Mouse (Mus musculus) bone marrow macrophage, adult 2 months (primary cell): Measurements from ENCODE around the gene 6330403K07Rik. TPM values are rescaled to one million over a fixed set of nuclear protein-coding genes. Genes with fewer than 3 reads are reported as not detected.

Experiments used
- H3K27ac ChIP-seq: 2 replicates; pipeline ENCODE4 v1.5.1; 2012; ENCODE audit warnings: low read depth, low read length; ENCODE audit not compliant: insufficient read depth
- H3K4me1 ChIP-seq: 2 replicates; pipeline ENCODE4 v1.6.1; 2012; ENCODE audit warnings: low read length; ENCODE audit not compliant: control insufficient read depth, insufficient read depth
- H3K4me3 ChIP-seq: 2 replicates; pipeline ENCODE4 v1.5.1; 2012; ENCODE audit warnings: mild to moderate bottlenecking, low read length, moderate library complexity; ENCODE audit not compliant: insufficient read depth
- CTCF ChIP-seq: IDR thresholded peaks from 2 replicates; pipeline ENCODE4 v1.5.1; 2012; ENCODE audit warnings: low read depth, mild to moderate bottlenecking, low read length, moderate library complexity
- POLR2A ChIP-seq: IDR thresholded peaks from 2 replicates; pipeline ENCODE4 v1.6.1; 2012; ENCODE audit warnings: mild to moderate bottlenecking, low read depth, low read length, borderline replicate concordance
- polyA plus RNA-seq: library from polyadenylated mRNA; stranded (reverse); fragments of >200 nt; gene quantifications from 2 replicates; pipeline ENCODE4 v1.2.4, GENCODE M21; 2012; ENCODE audit not compliant: missing spikeins, insufficient read depth, insufficient read length

6330403K07Rik gene
- polyA plus RNA-seq, 1 experiment: not detected

GRCm38 (mm10) chr11:71018416-71019200, 14.7 kb downstream of the 6330403K07Rik start:
- peaks cover 16% of the 10 kb centered on the region for H3K4me1 ChIP-seq
- peak overlapping the region; percentile 67 for H3K27ac ChIP-seq
- peak overlapping the region; percentile 85 for H3K4me3 ChIP-seq
- TF ChIP-seq POLR2A (no peak), CTCF (no peak)

- Histone ChIP-seq H3K27ac (no peak overlapping the region), H3K4me1 (peaks cover 16% of the 10 kb centered on the region), H3K4me3 (no peak overlapping the region)
- no peak for TF ChIP-seq POLR2A
- no peak for TF ChIP-seq CTCF
Observed at GRCm38 (mm10) chr11:71017051-71017450, 16.3 kb downstream of the 6330403K07Rik start.

GRCm38 (mm10) chr11:71012743-71013142, 20.6 kb downstream of the 6330403K07Rik start:
- no peak overlapping the region for H3K4me3 ChIP-seq
- TF ChIP-seq CTCF (no peak), POLR2A (no peak)
- H3K4me1 ChIP-seq: peaks cover 16% of the 10 kb centered on the region
- no peak overlapping the region for H3K27ac ChIP-seq

- H3K27ac ChIP-seq: peak overlapping the region; percentile 73
- TF ChIP-seq POLR2A (no peak), CTCF (no peak)
- no peak overlapping the region for H3K4me3 ChIP-seq
- H3K4me1 ChIP-seq: peaks cover 16% of the 10 kb centered on the region
Observed at GRCm38 (mm10) chr11:71008321-71008720, 25.0 kb downstream of the 6330403K07Rik start.

- no peak overlapping the region for H3K4me3 ChIP-seq
- H3K4me1 ChIP-seq: peaks cover 18% of the 10 kb centered on the region
- H3K27ac ChIP-seq: peak overlapping the region; percentile 73
- no peak for TF ChIP-seq POLR2A
- TF ChIP-seq CTCF: no peak
Observed at GRCm38 (mm10) chr11:71007831-71008230, 25.5 kb downstream of the 6330403K07Rik start.

- TF ChIP-seq CTCF (no peak), POLR2A (no peak)
- peaks cover 24% of the 10 kb centered on the region for H3K4me1 ChIP-seq
- H3K4me3 ChIP-seq: no peak overlapping the region
- H3K27ac ChIP-seq: no peak overlapping the region
Observed at GRCm38 (mm10) chr11:71007026-71007425, 26.3 kb downstream of the 6330403K07Rik start.

- Histone ChIP-seq H3K4me1 (peaks cover 24% of the 10 kb centered on the region), H3K27ac (no peak overlapping the region), H3K4me3 (no peak overlapping the region)
- TF ChIP-seq CTCF: no peak
- TF ChIP-seq POLR2A: no peak
Observed at GRCm38 (mm10) chr11:71005046-71005445, 28.3 kb downstream of the 6330403K07Rik start.

GRCm38 (mm10) chr11:71004316-71004773, 29.0 kb downstream of the 6330403K07Rik start, which contains the start of gene Dhx33:
TSS of gene Dhx33 (minus strand) at chr11:71004437.
- Histone ChIP-seq H3K4me1 (peaks cover 21% of the 10 kb centered on the region), H3K27ac (peak within 1 kb of the TSS; percentile 65), H3K4me3 (peak within 1 kb of the TSS; percentile 96)
- no peak for TF ChIP-seq POLR2A
- no peak for TF ChIP-seq CTCF

- peak overlapping the region; percentile 65 for H3K27ac ChIP-seq
- peaks cover 17% of the 10 kb centered on the region for H3K4me1 ChIP-seq
- H3K4me3 ChIP-seq: peak overlapping the region; percentile 96
- no peak for TF ChIP-seq POLR2A
- no peak for TF ChIP-seq CTCF
Observed at GRCm38 (mm10) chr11:71003611-71004315, 29.6 kb downstream of the 6330403K07Rik start.

- H3K4me3 ChIP-seq: no peak overlapping the region
- peaks cover 8% of the 10 kb centered on the region for H3K4me1 ChIP-seq
- H3K27ac ChIP-seq: no peak overlapping the region
- TF ChIP-seq POLR2A (no peak), CTCF (no peak)
Observed at GRCm38 (mm10) chr11:71001167-71001566, 32.1 kb downstream of the 6330403K07Rik start.
